Mouse (Mus musculus): ENCODE results near the gene Eef1akmt3.
A peak's percentile ranks its signal among the peaks of the same experiment; 100 is the strongest.

GRCm38 (mm10) chr10:127002765-127003164, 38.5 kb downstream of the Eef1akmt3 start:
- no peak for TF ChIP-seq MAX (IDR thresholded peaks at IDR 0.05; ENCODE audit: low read depth)
- no peak for TF ChIP-seq POLR2A (IDR thresholded peaks at IDR 0.05; ENCODE audit: insufficient read length, low read depth)
- TF ChIP-seq POLR2AphosphoS2 (IDR thresholded peaks at IDR 0.05; ENCODE audit: insufficient read length, low read depth) = peak; percentile 16
- no peak for TF ChIP-seq TCF12 (IDR thresholded peaks at IDR 0.05; ENCODE audit: insufficient read depth, poor library complexity, severe bottlenecking)
- no peak for TF ChIP-seq USF1 (IDR thresholded peaks at IDR 0.05; ENCODE audit: low read depth)
- no peak for TF ChIP-seq MYOD1 (IDR thresholded peaks at IDR 0.05; ENCODE audit: control insufficient read depth in 1 of 3, insufficient read length in 2 of 3, low read depth in 2 of 3)
- no peak for TF ChIP-seq MYOG (IDR thresholded peaks at IDR 0.05; ENCODE audit: control insufficient read depth in 1 of 3, insufficient read depth in 1 of 3, insufficient read length in 2 of 3, low read depth in 2 of 3)
- TF ChIP-seq E2F4 (IDR thresholded peaks at IDR 0.05; ENCODE audit: insufficient read depth) = no peak
- TF ChIP-seq TCF3 (IDR thresholded peaks at IDR 0.05; ENCODE audit: insufficient read length, low read depth) = no peak
- no peak for TF ChIP-seq CEBPB (IDR thresholded peaks at IDR 0.05; ENCODE audit: insufficient read depth, poor library complexity, severe bottlenecking)
